Mouse (Mus musculus): ENCODE results near the gene Fam19a5.

DNA sequence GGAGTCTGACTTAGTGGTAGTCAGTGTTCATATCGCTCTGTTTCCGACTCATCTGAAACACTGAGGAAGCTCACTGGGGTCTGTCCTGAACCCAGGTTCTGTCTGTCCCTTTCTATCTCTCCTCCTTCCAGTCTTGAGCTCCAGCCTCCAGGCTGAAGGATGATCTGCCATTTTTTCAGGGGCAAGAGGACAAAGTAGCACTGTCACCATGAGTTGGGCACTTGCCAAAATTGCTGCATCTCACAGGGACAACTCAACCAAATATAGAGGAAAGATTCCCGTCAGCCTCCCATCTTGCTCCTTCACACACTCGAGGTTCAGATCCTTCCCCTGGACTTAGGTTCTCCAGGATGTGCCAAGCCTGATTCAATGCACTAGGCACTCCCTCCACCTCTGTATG is 14.8 kb upstream of the Fam19a5 start:
- TF ChIP-seq CTCF (IDR thresholded peaks at IDR 0.05) (no peak), EP300 (IDR thresholded peaks at IDR 0.05) (no peak)

Measured in lung, postnatal 0 days (tissue).